Mouse (Mus musculus) CD4-positive, CD25-positive, alpha-beta regulatory T cell, adult 2 months (primary cell): ENCODE data around the gene Als2cl.

Experiments used
- DNase-seq: peaks from one replicate; pipeline ENCODE4 v3.0.0-alpha.2; 2012; ENCODE audit warnings: low read depth, low spot score

Gene Als2cl

GRCm38 (mm10) chr9:110879191-110879920, at the start of gene Als2cl:
Als2cl (plus strand) TSS chr9:110879870.
- DNase-seq, result no peak

- peak; percentile 43 for DNase-seq
Observed at GRCm38 (mm10) chr9:110833021-110833420, 46.6 kb upstream of the Als2cl start.

GRCm38 (mm10) chr9:110834411-110834810, 45.3 kb upstream of the Als2cl start, which contains the start of gene Prss45:
Prss45 (plus strand) TSS chr9:110834588.
- no peak for DNase-seq

- no peak for DNase-seq
Observed at GRCm38 (mm10) chr9:110834961-110835360, 44.7 kb upstream of the Als2cl start.

- DNase-seq, result no peak
Observed at GRCm38 (mm10) chr9:110836112-110836511, 43.6 kb upstream of the Als2cl start.

- no peak for DNase-seq
Observed at GRCm38 (mm10) chr9:110840905-110841304, 38.8 kb upstream of the Als2cl start.

GRCm38 (mm10) chr9:110841438-110841837, 38.2 kb upstream of the Als2cl start:
- DNase-seq, result no peak

- no peak for DNase-seq
Observed at GRCm38 (mm10) chr9:110844206-110844605, 35.5 kb upstream of the Als2cl start, which contains the start of gene Prss46. Prss46 (plus strand) TSS chr9:110844506.

- DNase-seq, result no peak
Observed at GRCm38 (mm10) chr9:110849162-110849561, 30.5 kb upstream of the Als2cl start.

- no peak for DNase-seq
Observed at GRCm38 (mm10) chr9:110855903-110856302, 23.8 kb upstream of the Als2cl start.

GRCm38 (mm10) chr9:110856920-110857319, 22.8 kb upstream of the Als2cl start:
- no peak for DNase-seq

- DNase-seq, result peak; percentile 48
Observed at GRCm38 (mm10) chr9:110857781-110858472, 21.7 kb upstream of the Als2cl start, which contains the start of gene Prss50. Prss50 (plus strand) TSS chr9:110857967.

GRCm38 (mm10) chr9:110858523-110858922, 21.1 kb upstream of the Als2cl start:
- DNase-seq, result no peak

GRCm38 (mm10) chr9:110858967-110859596, 20.6 kb upstream of the Als2cl start:
- DNase-seq, result no peak

- peak; percentile 79 for DNase-seq
Observed at GRCm38 (mm10) chr9:110871030-110871429, 8.6 kb upstream of the Als2cl start.

GRCm38 (mm10) chr9:110873681-110874659, 5.7 kb upstream of the Als2cl start:
- DNase-seq, result peak; percentile 35

- no peak for DNase-seq
Observed at GRCm38 (mm10) chr9:110874660-110875191, 4.9 kb upstream of the Als2cl start.

- no peak for DNase-seq
Observed at GRCm38 (mm10) chr9:110875288-110875695, 4.4 kb upstream of the Als2cl start.

GRCm38 (mm10) chr9:110877353-110877752, 2.3 kb upstream of the Als2cl start:
- no peak for DNase-seq

GRCm38 (mm10) chr9:110877888-110878287, 1.8 kb upstream of the Als2cl start:
- DNase-seq, result no peak
